Mouse (Mus musculus) CD4-positive naive resting alpha-beta T cell, adult 76 days (primary cell): ENCODE measurements around the gene Prn. TPM values are rescaled to one million over a fixed set of nuclear protein-coding genes. Genes with fewer than 3 reads are reported as not detected.

Experiments
- total RNA-seq: library from RNA; stranded (reverse); gene quantifications from one replicate; pipeline ENCODE4 v1.2.4, GENCODE M21; 2023

Prn gene
- not detected for total RNA-seq

DNA sequence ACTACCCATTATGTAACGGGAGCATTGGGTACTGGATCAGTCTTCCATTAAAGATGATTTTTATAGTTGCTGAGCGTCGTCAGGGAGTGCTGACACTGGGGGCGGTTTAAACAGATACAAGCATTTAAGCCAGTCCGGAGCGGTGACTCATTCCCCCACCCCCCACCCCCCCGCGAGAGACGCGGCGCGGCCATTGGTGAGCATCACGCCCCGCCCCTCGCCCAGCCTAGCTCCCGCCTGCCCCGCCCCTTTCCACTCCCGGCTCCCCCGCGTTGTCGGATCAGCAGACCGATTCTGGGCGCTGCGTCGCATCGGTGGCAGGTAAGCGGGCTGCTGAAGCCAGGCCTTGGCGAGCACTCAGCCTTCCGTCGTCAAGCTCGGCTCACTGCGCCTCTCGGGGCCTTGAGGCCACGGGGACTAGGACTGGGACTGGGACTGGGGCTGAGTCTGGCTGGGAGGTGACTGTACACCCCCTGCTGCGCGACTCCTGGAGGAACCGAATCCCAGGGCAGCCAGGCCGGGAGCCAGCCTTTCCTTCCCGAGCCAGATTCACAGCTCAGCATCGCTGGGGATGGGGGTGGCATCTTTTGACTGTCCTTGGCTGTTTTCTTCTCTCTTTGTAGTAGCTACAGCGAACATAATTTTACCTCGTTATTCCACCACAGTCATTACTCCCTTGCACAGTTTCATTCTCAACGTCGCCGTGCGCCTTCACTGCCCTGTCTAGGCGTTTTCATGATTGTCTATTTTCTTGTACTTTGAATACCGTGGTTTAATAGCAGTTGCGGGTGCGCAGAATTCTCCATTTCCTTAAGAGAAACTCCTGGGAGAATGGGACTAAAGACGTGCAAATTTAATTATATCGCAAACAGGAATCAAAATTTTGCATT lies at the start of gene Prn, which contains the start of gene Prnp:
Gene Prn (plus strand): TSS at position 275 of the 890 bp plus-strand sequence.
Gene Prnp (plus strand): TSS at position 246 of the 890 bp plus-strand sequence.

GRCm38 (mm10) chr2:131950598-131951095 lies 40.9 kb downstream of the Prn start, which contains the start of gene Prnd:
Gene Prnd (plus strand): TSS chr2:131950861.

Other genes with a start within 250 kb of the Prn start
- not detected for gene Erv3, start 50.2 kb upstream of the Prn start, total RNA-seq
- gene Prnp, start within 50 bp of the Prn start, total RNA-seq, result 8.7 TPM
- not detected for gene Prnd, start 40.9 kb downstream of the Prn start, total RNA-seq
- gene Rassf2, start 120.3 kb downstream of the Prn start, total RNA-seq, result 138 TPM
- 45.0 TPM for gene Slc23a2, start 235.2 kb downstream of the Prn start, total RNA-seq